Mouse (Mus musculus): ENCODE results near the gene Tbc1d16.
A peak's percentile ranks its signal among the peaks of the same experiment; 100 is the strongest.

Gene Tbc1d16

DNA sequence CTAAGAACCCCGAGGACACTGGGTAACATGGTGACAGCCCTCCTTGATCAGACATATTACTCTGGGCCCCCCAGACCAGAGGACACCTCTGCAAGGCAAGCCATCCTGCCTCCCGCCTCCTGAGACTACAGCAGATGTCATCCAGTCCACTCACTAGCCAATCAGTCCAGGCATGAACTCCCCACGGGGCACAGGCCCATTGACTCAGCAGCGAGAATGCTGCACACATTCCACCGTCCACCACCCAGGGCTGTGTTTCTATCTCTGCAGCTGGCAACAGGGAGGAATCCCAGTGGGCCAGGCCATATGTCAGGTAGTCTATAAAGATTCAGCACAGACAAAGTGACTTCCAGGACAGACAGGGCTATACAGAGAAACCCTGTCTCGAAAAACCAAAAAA, 20.3 kb downstream of the Tbc1d16 start:
- no peak for DNase-seq (ENCODE audit: low read depth)

DNA sequence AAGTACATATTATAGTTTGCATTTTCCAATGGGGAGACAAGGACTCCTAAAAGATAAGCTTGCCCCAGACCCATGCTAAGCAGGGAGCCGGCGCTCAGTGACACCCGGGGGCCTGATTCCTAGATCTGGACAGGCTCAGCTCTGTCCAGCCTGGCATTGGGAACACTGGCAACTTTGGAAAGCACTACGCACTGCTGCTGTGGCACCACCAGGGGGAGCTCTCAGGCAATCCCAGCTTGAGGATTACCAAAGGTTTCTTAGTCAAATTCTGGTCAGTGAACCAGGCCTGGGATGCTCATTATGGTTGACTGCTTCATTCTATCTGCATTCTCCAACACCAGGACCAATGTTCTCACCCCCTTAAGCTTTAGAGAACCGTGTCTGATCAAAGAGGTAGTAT, 21.7 kb downstream of the Tbc1d16 start:
- DNase-seq (ENCODE audit: low read depth): peak; percentile 73

- no peak for DNase-seq (ENCODE audit: low read depth)
Observed at GRCm38 (mm10) chr11:119205738-119206137, 22.6 kb downstream of the Tbc1d16 start.

GRCm38 (mm10) chr11:119203423-119203822, 24.9 kb downstream of the Tbc1d16 start:
- peak; percentile 59 for DNase-seq (ENCODE audit: low read depth)

DNA sequence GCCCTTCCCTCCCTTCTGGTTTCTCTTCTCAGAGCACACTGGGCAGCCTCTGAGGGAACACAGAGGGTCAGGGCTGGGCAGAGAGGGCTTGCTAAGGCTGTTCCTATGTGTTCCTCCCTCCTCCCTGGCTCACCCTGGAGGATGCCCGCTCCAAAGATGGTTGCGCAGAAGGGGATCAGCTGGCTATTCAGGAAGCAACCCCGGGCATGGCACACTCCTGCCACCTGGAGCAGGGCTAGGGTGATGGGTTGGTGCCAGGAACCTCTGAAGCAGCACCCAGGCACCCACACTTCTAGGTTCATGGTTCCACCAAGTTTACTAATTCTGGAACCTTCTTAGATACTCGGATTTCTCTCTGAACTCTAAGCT, 29.1 kb downstream of the Tbc1d16 start:
- DNase-seq (ENCODE audit: low read depth): no peak

DNA sequence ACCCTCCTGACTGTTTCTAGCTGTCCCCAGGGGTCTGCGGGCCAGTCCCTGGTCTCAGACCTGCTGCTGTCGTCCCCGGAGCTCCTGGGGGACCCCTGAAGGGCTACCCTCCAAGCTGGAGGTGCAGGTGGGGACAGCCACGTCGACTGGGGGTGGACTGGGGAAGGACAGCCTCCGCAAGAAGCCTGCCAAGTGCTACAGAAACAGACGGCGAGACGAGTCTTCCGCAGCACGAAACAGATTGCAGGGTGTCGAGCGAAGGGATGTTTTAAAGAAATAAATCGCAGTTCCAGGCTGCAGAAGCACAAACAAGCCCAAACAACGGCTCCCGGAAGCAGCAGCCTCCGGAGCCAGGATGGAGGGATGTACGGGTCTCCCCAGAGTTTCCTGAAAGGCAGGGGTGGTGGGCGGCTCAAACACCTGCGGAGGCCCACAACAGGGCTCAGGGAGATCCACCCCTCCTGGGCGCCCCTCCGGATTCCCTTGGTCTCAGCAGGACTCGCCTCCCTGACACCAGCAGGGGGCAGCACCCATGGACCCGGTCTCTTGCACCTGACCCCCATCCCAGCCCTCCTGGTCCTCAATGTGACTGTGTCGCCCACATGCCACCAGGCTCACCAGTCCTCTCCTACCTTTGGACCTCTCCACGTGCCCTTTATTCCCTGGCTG, 29.6 kb downstream of the Tbc1d16 start:
- peak; percentile 55 for DNase-seq (ENCODE audit: low read depth)

DNA sequence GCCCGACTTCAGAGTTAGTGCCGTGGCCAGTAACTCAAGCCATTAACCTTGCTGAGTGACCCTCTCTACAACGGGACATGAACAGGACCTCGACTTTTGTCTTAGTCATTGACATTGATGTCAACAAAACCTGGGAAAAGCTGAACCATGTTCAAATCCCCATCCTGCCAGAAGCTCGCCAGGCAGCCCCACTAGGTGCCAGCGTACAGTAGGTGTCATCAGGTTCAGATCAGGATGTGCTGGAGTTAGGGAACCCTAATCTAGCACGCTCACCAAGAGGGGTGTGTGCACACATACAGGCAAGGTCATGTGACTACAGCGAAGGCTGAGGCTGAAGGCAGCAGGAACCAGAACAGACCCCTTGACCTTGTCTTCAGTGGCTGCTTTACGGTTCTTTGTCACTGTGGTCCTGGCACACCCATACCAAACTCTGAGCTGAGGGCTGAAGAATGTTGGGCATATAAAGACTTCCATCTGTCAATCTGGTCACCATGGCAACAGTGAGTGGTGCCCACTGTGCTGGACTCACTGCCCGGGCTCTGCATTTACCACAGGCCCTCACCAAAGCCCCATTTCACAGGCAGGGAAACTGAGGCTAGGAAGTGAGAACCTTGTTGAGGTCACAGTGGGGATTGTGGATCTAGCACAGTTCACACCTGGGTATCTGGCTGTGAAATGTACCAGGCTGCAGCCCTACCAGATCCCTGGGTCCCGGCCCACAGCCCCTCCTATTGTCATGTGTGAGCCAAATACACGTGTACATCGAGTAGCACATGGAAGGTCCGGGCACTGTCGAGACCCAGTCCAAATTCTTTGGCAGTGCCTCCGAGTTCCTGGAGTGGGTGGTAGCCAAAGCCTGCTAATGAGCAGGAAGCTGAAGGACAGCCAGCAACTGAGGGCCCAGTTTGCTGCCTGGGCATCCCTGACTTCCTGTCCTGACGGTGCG, 30.4 kb downstream of the Tbc1d16 start:
- DNase-seq (ENCODE audit: low read depth): no peak

DNA sequence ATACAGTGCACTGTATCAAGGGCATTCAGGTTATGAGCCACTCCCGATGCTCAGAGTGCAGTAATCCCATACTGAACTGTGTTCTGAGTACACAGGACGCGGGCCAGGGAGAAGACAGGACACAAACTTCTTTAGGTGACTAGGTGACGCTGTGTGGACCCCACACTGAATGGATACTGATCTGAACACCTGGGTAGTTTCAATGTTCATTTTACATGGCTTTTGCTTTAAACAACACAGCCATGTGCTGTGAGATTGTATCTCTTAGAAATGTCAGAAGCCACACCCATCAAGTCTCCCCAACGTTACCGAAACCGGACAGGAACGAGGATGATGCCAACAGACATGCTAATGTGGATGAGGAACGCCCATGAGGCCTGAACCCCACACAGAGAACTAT, 35.7 kb downstream of the Tbc1d16 start:
- no peak for DNase-seq (ENCODE audit: low read depth)

DNA sequence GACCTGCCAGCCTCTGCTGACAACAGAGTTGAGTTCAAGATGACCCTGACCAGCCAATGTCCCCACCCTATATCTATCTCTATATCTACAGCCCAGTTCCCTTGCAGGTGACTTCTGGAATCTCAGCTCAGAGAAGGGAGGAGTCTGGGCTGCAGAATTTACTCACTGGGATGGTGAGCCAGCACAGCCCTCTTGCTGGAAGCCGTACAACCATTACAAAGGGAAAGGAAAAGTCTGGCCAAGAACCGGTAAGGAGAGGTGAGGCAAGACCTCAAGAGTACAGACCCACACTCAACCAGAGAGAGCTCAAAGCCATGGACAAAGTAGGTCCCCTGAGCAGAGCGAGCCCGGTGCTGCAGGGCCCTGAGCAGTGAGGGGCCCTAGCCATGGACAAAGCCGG, 36.1 kb downstream of the Tbc1d16 start:
- no peak for DNase-seq (ENCODE audit: low read depth)

- no peak for DNase-seq (ENCODE audit: low read depth)
Observed at GRCm38 (mm10) chr11:119191606-119192081, 36.7 kb downstream of the Tbc1d16 start.

GRCm38 (mm10) chr11:119190498-119190897, 37.8 kb downstream of the Tbc1d16 start:
- peak; percentile 77 for DNase-seq (ENCODE audit: low read depth)

GRCm38 (mm10) chr11:119189319-119189718, 39.0 kb downstream of the Tbc1d16 start:
- no peak for DNase-seq (ENCODE audit: low read depth)

- no peak for DNase-seq (ENCODE audit: low read depth)
Observed at GRCm38 (mm10) chr11:119188389-119188788, 39.9 kb downstream of the Tbc1d16 start.

DNA sequence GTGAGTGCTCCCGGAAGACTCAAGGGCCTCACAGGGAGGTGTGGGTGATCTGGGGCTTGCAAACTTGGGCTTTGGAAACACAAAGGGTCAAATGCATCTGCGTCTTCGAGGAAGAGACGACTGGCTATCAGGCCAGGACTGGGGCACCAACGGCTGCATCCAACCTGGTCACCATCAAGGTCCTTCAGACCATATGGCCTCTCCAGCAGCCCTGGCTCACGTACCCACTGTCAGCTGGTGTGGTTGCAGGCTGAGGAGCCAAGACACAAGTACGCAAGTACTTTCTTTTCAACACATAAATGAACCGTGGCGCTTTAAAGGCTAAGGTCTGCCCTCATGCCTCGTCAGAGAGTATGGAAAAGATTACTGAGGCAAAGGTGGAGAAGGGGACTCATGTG, 40.5 kb downstream of the Tbc1d16 start:
- no peak for DNase-seq (ENCODE audit: low read depth)

DNA sequence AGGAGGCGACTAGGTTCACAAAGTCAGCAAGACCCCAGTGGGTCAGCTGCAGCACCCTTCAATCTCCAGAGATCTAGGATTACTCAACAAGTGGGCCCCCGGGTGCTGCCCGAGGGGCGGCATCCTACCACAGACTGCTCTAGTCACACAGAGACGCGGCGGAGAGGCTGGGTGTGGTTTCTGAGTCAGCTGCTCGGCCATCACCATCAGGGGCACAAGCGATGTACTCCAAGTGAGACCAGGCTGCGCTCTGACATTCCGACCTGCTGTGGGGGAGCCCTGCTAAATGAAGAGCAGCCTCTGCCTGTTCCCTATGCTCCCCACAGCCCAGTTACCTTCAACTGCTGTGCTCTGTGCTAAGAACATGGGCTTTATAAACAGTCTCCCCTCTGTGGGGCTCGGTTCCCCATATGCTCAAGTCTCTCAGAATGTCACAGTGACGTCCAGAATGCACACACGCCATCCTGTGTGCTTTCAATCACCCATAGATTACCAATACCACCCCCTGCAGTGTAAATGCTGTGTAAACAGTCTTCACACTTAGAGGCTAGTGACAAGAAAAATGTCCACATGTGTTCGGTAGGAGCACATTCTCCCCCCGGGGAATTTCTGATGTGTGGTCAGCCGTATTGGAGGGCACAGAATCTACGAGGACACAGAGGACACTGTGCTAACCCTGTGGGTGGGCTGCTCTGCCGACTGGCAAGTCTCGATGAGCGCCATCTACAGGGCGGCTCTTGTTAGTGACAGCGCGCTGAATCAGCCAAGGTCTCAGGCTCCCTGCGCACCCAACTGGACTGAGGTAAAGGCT, 41.1 kb downstream of the Tbc1d16 start:
- DNase-seq (ENCODE audit: low read depth): peak; percentile 87

- no peak for DNase-seq (ENCODE audit: low read depth)
Observed at GRCm38 (mm10) chr11:119186381-119186780, 41.9 kb downstream of the Tbc1d16 start.

DNA sequence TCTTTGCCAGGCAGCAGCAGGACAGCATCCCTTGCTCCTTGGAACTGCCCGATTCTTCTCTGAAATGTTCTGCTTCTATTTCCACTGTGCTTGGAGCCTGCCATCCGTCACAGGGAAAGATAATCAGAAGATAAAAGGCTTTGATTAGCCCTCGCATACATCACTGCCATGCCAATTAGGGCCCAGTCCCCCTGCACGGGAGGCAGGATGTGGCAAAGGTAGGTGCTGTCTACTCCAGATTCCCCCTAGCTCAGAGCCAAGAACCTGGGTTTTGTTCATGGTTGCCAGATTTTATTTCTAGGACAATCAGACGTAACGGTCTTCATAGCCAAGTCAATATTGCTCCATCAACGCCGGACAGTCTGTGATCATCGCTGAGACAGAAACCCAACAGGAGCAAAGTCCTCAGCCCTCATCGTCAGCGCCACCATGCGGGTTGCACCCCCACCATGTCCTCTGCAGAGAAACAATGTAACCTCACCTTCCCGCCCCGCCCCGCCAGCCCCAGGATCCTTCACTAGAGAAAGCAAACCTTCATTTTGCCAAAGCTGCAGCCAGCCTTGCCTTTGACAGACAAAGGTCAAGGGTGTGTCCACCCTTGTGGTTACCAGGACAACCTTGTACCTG, 44.5 kb downstream of the Tbc1d16 start:
- peak; percentile 46 for DNase-seq (ENCODE audit: low read depth)

DNA sequence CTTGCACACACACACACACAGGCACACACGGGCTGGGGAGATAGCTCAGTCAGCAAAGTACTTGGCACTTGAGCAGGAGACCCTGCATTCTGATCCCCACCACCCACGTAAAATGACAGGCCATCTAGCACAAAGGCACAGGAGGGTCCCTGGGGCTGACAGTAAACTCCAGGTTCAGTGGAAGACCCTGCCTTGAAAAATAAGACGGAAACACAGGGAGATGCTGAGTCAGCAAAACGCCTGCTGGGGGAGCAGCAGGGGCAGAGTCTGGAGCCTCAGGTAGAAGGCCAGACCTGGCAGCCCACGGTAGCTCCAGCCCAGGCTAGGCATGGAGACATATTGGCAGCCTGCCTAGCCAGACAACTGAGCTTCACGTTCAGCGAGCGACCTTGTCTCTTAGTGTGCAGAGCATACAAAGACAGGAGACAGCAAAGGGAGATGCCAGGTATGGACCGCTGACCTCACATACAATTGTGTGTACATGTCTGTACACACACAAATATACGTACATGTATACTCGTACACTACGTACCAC, 46.4 kb downstream of the Tbc1d16 start:
- no peak for DNase-seq (ENCODE audit: low read depth)

DNA sequence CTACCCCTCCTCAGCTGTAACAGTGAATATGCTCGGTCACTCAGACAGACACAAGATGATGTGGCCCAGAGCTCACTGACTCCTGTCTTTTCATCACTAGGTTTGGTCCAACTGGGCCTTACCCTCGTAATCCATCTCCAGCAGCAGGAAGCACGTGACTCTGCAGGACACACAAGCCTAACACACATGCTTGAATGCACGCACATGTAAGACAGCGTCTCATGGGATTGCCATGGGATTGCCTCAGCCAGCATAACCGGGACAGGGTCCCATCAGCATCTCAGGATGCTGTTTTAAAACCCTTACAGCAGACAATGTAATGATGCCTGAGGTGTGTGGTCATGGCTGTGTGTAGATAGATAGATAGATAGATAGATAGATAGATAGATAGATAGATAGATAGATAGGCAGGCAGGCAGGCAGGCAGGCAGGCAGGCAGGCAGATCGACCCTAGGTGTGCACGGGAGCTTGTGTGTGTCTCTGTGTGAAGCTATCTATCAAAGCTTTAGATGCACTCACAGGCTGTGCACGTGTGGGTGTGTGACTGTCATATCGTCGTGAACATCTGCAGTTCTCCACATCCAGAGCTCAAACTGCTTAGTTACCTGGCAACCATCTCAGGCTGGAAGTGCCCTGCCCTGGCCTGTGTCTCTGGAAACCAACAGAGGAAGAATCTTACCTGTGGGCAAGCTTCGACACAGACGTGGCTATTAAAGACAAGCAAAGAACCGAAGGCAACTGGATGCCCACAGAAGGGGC, 47.3 kb downstream of the Tbc1d16 start:
- no peak for DNase-seq (ENCODE audit: low read depth)

- no peak for DNase-seq (ENCODE audit: low read depth)
Observed at GRCm38 (mm10) chr11:119178317-119178716, 50.0 kb downstream of the Tbc1d16 start.

Measured in induced T-regulatory cell, adult 2 months (primary cell).